In the genomic region with DNA sequence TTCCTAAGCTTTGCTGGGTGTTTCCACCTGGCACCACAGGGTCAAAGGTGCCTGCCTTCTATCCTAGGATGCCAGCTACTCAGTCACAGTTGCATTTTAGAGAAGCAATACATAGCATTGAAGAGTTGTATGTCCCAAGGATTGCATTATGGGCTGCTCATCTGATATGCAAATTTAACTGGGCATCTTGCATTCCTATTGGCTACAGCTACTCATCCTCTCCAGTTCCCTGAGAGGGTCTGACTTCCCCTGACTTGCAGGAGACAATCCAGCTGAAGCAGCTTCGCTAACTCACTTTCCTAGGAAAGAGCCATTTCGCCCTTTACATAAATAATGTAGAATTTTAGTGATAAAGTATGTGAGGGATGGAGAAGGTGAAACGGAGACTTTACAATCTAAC, we compare ENCODE assay signal across 18 mouse cellular contexts.
"Had no signal": no experiment of that assay in that cellular context is flagged by ENCODE, and none has a peak within 500 bp of the region (broad histone marks: within the 10 kb centered on the region; RNA-seq: fewer than 3 reads in every experiment).

No protein-coding gene starts in this region.

- H3K9me3 ChIP-seq: lung, embryonic 15.5 days; midbrain, embryonic 10.5 days; midbrain, embryonic 13.5 days; neural tube, embryonic 13.5 days; neural tube, embryonic 15.5 days had no signal

- H3K4me2 ChIP-seq: lung, embryonic 15.5 days; midbrain, embryonic 13.5 days; neural tube, embryonic 13.5 days; neural tube, embryonic 15.5 days had no signal

- DNase-seq: lung, adult 18-20 months; lung, postnatal 4 days; right cerebral cortex, adult 18-20 months; right cerebral cortex, postnatal 25 days; right cerebral cortex, postnatal 4 days; spleen, adult 18-20 months; thymus, adult 18-20 months; thymus, postnatal 14 days; thymus, postnatal 36 days had no signal

- H3K4me3 ChIP-seq: lung, embryonic 15.5 days; midbrain, embryonic 10.5 days; midbrain, embryonic 13.5 days; myocyte; neural tube, embryonic 13.5 days; neural tube, embryonic 15.5 days had no signal

- H3K27me3 ChIP-seq: lung, embryonic 15.5 days; neural tube, embryonic 13.5 days; neural tube, embryonic 15.5 days had no signal

- H3K9ac ChIP-seq: liver, embryonic 14.5 days; lung, embryonic 15.5 days; midbrain, embryonic 13.5 days; neural tube, embryonic 13.5 days; neural tube, embryonic 15.5 days had no signal

- H3K36me3 ChIP-seq: lung, embryonic 15.5 days; midbrain, embryonic 10.5 days; midbrain, embryonic 13.5 days; neural tube, embryonic 13.5 days; neural tube, embryonic 15.5 days had no signal

- H3K4me1 ChIP-seq: lung, embryonic 15.5 days had no signal

- H3K27ac ChIP-seq: liver, embryonic 14.5 days; lung, embryonic 15.5 days; midbrain, embryonic 10.5 days; midbrain, embryonic 13.5 days; neural tube, embryonic 13.5 days; neural tube, embryonic 15.5 days had no signal

- ATAC-seq: lung, postnatal 0 days; midbrain, embryonic 13.5 days; midbrain, embryonic 16.5 days had no signal
